Mouse (Mus musculus): ENCODE results near the gene Ggcx. TPM values are rescaled to one million over a fixed set of nuclear protein-coding genes. Genes with fewer than 3 reads are reported as not detected.

Ggcx gene
- total RNA-seq (2015) (5.6 and 7.8 TPM in 2 replicates), total RNA-seq (2017) (6.0 and 8.3 TPM in 2 replicates)

DNA sequence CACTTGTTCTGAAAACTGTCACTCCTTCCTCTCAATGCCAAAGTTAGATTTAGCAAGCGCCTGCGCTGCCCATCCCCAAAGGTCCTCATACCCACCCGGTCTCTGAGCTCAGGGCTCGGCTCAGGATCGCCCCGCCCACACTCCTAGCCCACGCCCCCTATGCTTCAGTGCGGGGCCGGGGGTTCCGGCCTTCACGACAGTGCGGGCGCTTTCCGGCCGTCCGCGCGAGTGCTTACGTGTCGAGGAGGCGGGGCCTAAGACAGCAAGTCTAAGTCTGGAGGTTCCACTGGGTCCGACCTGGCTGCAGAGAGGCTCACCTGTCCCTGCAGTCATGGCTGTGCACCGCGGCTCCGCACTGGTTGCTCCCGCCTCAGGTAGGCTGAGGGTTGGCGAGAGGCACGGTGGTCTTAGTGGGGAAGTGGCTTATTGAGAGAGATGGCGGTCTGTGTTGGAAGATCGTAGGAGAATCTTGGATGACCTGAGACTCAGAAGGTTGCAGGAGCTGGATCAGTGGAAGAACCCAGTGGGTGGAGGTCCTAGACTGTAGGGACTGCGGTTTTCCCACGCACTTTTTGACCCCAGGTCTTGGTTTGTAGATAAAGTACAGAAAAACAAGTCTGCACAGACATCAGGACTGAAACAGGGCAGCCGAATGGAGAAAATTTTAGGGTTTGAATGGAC, at the start of gene Ggcx:
TSS of gene Ggcx (plus strand) at position 233 of the 681 bp plus-strand sequence.
- ATAC-seq (ENCODE audit: poor library complexity, severe bottlenecking) = peak; percentile 98

DNA sequence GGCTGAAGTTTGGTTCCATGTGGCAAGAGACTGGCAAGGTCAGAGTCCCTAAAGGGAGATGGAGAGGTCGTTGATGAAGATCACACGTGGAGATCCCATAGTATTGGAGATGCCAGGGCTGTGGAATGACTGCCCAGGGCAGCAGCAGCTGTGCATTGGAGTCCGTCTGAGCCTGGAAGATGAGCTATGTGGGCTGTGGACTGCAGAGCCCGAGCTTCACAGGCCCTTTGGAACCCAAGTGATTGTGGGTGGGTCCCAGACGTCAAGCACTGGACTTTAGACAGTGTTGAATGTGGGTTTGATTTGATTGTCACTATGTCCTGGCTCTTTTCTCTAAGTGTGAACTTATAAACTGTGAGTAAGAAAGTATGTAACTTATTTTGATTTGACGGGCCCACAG, 49.1 kb upstream of the Ggcx start:
- no peak for ATAC-seq (ENCODE audit: poor library complexity, severe bottlenecking)

DNA sequence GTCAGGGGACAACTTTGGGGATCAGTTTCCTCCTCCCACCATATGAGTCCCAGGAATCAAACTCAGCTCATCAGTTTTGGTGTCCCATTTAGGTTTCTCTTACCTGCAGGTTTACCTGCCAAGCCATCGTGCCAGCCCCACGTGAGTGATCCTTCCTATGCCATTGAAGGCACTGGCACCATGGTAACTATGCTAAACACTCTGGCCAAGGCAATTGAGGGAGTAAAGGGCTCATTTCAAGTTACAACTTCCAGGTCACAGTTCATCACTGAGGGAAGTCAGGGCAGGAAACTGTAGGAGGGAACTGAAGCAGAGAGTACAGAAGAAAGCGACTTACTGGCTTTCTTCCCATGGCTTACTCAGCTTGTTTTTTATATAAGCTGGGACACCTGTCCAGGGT, 47.8 kb upstream of the Ggcx start:
- ATAC-seq (ENCODE audit: poor library complexity, severe bottlenecking) = no peak

DNA sequence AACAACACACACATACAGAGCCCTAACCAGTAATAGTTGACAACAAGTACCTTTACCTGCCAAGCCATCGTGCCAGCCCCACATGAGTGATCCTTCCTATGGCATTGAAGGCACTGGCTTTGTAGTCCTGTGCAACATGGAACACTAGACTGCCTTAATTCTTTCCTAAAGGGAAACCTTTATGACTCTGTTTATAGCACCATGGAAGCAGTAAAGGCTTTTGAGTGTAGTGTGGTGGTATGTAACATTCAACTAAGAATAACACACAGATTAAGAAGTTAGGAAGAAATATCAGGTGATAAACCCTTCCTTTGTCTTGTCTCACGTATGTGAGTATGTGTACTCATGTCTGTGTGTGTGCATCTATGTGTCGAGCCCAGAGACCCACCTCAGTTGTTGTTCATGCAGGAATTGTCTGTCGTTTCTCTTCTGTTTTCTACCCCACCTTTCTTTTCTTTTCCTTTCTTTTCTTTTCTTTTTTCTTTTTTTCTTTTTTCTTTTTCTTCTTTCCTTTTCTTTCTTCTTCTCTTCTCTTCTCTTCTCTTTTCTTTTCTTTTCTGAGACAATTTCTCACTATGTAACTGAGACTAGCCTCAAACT, 47.2 kb upstream of the Ggcx start, which contains the start of gene Rnf181:
TSS of gene Rnf181 (minus strand) at position 113 of the 600 bp plus-strand sequence.
- no peak for ATAC-seq (ENCODE audit: poor library complexity, severe bottlenecking)

DNA sequence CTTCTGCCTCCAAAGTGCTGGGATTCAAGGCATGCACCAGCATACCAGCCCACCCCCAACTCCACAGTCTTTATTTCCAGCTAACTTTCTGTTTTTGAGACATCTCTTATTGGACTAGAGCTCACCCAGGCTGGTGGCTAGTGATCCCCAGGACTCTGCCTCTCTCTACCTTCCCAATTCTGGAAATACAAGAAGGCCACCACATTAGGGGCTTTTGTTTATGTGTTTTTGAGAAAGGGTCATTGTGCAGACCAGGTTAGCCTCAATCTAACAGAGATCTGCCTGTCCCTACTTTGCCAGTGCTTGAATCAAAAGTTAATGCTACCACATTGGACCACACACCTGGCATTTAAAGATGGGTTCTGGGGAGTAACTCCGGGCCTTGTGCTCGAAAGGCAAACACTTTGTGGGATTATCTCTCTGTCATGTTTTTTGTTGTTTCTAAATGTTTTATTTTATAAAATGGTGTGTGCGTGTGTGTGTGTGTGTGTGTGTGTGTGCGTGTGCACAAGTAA, 46.6 kb upstream of the Ggcx start:
- ATAC-seq (ENCODE audit: poor library complexity, severe bottlenecking) = no peak

DNA sequence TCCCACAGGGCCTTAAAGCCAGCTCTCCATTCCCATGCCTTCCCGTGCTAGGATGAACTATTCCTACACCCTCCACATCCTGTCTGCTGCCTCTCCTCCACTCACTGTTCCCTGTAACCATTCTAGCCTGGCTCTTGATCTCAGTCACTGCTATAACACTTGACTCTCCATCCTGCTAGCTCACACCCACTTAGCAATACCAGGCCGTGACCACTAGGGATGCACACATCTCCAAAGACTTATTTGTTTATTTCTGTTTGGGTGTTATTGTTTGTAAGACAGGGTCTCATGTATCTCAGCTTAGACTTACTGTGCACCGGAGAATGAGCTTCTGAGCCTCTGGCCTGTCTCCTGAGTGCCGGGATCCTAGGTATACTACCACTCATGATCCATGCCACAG, 44.6 kb upstream of the Ggcx start:
- no peak for ATAC-seq (ENCODE audit: poor library complexity, severe bottlenecking)

DNA sequence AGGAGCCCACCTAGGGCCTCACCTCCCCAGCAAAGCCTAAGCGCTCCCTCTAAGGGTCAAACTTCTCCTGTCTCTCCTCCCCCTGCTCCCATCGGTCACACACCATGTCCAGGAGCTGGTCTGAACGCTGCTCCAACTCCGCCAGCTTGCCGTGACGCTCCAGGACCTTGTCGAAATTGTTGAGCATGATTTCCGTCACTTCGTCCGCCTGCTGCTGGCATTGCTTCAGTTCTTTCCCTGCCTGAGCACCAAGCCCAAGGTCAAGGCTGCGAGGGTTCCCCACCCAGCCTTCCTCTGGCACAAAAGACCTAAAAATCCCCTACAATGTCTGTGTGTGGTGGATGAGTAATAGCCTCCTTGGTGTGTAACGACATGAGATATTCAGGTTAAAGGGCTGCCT, 44.0 kb upstream of the Ggcx start:
- ATAC-seq (ENCODE audit: poor library complexity, severe bottlenecking) = no peak

DNA sequence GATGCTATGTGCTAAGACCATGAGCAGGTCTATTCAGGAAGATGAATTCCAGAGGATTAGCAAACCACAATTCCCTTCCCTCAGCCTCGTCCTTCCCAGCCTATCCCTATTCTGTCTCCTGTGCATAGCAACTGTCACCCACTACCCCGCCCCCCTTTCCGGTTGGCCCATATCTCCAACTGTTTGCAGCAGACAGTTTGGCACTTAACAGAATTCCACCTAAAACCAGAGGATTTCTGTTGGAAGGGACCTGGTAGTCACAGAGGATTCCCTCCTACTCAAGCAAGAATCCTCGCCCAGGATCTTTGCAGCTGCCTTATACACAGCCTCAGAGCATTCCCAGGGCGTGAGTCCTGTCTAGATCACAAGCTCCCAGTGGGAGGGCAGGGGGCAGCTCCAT, 43.0 kb upstream of the Ggcx start:
- ATAC-seq (ENCODE audit: poor library complexity, severe bottlenecking) = no peak

DNA sequence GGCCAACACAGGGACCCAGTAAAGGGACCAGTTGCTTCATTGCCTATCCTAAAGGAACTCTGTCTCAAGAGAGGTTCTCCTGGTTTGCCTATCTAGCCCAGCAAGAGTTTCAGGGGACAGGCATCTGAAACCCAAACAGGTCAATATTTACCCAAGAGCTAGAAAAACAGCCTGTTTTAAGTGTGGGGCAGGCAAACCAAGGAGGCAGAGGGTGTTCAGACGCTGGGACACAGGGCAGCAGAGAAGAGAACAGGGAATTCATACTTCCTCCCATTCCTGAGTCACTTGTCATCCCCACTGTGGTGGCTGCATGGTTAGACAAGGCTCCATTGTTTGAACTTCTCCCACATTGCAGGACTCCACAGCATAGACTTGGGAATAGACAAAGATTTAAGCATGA, 42.5 kb upstream of the Ggcx start:
- no peak for ATAC-seq (ENCODE audit: poor library complexity, severe bottlenecking)

DNA sequence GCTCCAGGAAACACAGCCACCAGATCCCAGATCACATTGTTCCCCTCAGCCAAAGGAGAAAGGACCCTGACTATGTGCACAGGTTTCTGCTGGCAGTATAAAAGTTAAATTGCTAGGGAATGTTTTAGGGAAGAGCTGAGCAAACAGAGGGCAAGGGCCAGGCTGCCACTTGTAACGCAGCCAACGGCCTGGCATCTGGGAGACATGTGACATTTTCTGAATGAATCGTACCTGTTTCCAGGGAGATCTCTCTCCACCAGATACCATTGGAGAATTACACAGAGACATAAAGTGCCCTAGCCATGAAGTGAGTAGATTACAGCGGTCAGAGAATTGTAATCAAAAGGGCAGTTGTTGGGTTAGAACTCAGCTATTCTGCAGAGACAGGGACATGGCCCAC, 40.9 kb upstream of the Ggcx start:
- no peak for ATAC-seq (ENCODE audit: poor library complexity, severe bottlenecking)

DNA sequence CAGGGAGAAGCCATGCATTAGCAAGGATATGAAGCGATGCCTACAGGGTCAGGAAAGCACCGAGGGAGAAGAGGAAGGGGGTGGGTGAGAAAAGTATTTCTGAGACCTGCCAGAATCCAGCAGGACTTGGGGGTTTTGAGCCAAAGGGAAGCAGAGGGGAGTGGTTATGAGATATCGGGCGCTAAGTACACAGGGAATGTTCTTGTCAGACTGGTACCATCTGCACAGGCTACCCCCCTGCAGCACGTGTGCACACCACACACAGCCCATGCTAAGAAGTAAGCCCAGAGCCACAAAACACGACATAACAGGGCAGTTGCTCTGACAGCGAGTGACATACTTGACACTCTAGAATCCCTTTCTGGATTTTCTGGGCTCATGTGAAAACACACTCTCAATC, 39.9 kb upstream of the Ggcx start:
- ATAC-seq (ENCODE audit: poor library complexity, severe bottlenecking) = no peak

DNA sequence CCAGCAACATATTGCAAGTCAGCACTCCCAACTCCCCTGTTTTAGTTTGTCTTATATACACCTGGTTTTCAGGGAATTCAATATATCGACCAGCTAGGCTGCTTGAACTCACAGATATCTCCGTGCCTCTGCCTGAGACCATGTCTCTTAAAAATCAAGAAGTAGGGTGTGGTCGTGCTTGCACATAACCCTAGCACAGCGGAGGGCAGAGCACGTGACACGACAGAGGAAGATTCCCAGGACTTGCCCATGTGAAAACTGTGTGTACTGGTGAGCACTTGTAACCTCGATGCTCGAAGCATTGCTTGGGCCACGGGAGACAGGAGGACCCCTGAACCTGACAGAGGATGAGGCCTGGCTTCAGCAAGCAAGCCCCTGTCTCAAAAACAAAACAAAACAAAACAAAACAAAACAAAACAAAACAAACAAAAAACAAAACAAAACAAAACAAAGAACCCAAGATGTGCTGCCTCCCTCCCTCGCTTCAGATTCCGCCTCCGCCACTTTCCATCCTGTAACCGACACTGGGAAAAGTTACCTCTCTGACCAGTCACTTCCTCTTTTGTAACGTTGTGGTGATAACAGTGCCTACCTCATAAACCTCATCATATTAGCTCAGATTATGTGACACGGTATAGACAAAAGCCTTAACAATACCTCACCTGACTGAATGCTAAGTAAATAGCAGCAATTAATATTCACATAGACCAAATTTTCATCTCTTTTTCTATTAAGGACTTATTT, 39.1 kb upstream of the Ggcx start:
- ATAC-seq (ENCODE audit: poor library complexity, severe bottlenecking) = peak; percentile 78

DNA sequence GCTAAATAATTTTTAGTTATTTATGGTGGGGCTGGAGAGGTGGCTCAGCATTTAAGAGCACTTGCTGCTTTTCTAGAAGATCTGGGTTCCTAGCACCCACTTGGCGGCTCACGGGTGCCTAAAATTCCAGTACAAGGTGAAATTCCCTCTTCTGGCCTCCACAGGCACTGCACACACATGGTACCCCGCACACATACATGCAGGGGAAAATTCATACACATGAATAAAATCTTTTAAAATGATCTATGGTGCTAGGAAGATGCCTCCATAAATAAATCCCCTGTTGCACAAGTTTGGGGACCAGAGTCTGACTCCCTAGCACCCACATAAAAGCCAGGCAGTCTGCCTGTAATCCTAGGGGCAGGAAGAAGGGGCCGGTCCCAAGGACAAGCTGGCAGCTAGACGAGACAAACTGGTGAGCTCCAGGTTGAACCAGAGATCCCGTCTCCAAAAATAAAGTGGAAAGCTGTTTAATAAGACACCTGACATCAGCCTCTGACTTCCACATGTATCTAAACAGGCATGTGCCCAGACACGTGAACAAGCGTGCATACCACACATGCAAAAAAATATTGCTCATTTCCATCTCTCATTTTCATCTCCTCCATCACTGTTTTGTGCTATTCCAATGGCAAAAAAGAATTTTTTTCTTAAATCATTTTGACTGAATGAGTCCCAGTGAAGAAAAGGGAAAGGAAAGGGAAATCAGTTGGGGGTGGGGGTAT, 35.4 kb upstream of the Ggcx start:
- ATAC-seq (ENCODE audit: poor library complexity, severe bottlenecking) = no peak

DNA sequence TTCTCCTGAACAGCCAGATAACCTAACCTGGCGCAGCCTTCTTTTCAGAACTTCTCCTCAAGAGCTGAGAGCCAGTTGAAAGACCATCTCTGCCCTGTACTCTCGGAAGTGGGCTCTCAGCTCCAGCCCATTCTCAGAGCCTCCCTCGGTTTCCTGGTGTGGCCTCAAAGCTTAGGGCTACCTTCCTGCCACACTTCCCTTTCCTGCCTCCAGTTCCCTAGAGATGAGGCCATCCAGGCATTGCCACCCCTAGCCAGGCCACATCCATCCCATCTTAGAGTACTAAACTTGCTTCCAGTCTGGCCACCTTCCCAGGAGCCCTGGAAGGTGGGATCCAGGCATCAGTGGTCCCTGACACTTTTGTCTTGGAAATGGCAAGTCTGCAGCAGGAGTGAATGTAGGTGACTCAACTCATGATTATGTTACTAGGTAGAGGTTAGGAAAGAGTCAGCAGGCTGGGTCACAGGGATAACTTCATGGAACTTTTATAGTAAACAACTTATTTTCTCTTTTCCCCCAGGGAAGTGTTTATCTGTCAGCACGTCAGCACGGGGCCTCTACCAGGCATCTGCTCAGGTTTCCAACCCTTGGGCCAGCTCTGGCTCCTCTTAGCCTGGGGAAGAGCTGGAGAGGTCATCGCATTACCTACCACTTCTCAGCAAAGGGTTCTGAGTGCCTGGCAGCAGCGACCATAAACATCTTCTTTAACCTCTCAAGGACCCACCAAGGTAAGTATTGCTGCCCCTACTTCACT, 34.6 kb upstream of the Ggcx start:
- ATAC-seq (ENCODE audit: poor library complexity, severe bottlenecking) = peak; percentile 0; the same call in 1 of the 2 replicates

DNA sequence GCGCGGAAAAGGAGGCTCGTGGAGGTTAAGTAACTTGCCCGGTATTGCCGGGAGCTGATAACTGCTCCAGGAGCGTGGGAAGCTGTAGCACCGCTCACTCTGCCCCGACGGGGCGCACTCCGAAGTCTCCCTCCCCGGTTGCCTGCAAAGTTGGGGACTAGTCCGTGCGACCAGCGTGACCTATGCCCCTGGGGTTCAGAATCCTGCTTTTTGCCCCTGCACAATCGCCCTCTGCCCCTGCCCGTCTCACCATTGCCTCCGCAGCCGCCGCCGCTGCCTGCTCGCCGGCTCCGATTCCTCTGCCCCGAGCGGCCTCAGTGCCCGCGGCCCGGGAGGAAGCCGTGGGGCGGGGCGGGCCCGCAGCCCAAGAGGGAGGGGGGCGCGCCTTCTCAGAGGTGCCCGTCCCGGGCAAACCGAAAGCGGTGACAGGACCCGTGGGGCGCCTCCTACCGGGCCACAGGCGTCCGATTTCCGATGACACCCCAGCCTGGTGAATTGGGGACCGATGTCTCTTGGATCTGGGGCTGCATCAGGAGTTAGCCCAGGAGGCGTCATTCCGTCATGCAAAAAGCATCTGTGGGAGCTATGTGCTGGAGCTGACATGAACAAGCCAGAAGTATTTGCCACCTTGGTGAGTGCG, 33.9 kb upstream of the Ggcx start, which contains the start of gene Vamp5:
TSS of gene Vamp5 (minus strand) at position 338 of the 640 bp plus-strand sequence.
- ATAC-seq (ENCODE audit: poor library complexity, severe bottlenecking) = peak; percentile 94

DNA sequence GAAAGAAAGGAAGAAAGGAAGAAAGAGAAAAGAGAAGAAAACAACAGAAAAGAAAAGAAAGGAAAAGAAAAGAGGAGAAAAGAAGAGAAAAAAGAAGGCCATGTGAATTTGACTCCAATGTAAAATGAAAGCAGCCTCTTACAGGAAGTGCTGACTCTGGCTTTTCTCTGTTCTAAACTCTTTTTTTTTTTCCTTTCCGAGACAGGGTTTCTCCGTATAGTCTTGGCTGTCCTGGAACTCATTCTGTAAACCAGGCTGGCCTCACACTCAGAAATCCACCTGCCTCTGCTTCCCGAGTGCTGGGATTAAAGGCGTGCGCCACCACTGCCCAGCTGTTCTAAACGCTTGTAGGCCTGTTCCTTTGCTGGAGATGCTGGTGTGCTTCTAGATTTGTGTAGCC, 31.6 kb upstream of the Ggcx start:
- no peak for ATAC-seq (ENCODE audit: poor library complexity, severe bottlenecking)

DNA sequence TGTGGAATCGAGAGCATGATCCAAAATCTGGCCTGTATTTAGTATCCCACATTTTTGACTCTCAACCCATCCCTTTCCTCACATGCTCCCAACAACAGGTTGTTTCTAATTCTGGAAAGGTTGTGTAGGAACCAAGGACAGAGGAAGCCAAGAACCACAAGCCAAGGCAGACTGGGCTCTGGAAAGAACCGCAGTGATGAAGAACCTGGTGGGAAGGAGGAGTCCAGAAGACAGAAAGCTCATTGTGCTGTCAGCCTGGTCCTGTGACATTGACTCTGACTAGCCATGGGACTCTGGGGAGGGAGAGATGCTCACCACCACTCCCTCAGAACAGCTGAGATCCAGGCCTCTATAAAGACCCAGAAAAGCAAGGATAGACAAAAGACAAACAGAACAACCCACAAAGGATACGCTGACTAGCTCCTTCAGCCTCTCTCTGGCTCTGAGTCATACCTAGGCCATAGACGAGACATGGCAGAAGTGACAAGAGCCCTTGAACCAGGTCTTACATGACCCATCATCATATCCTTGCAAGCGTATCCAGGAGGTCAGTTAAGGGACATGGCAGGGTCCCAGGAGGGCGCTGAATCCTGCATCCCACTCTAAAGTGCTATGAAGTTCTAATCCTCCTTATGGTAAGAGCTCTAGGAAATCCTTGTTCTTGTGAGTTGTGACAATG, 30.8 kb upstream of the Ggcx start:
- no peak for ATAC-seq (ENCODE audit: poor library complexity, severe bottlenecking)

DNA sequence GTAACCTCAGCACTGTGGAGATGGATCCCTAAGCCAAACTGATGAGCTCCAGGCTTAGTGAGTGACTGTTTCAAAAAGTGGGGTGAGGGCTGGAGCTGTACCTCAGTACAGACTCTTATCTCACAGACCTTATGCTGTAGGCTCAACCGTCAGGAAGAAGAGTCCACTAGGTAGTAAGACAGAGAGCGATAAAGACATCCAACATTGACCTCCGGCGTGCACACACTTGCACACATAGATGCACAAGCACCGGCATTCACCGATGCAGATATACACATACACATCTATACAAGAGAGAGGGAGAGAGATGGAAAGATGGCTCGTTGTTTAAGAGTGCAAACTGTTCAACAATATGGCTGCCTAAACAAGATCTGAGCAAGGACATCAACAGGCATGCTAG, 30.2 kb upstream of the Ggcx start:
- ATAC-seq (ENCODE audit: poor library complexity, severe bottlenecking) = no peak

DNA sequence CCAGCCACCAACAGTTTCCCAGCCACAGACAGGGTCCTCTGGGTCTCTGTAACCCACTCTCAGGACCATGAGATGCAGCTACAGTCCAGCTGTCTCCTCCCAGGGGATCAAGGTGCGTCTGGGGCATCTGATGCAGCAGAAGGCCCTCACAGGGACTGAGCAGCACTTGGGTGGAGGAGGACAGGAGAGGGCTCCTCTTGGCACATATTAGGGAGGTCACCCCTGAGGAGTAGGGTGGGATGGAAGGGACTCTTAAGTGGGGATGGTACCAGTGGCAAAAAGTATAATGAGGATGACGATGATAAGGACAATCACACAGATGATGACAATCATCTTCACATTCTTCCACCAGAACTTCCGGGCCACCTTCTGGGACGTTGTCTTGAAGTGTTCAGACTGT, 28.9 kb upstream of the Ggcx start:
- no peak for ATAC-seq (ENCODE audit: poor library complexity, severe bottlenecking)

Measured in megakaryocyte, adult 5-6 weeks (primary cell).